Mouse (Mus musculus) embryo, embryonic 11 days (tissue): ENCODE measurements around the gene Cfap99.

Source experiments
- DNase-seq: peaks from one replicate; pipeline ENCODE4 v3.0.0-alpha.2; 2015

The Cfap99 gene

GRCm38 (mm10) chr5:34335539-34336096 lies 47.2 kb downstream of the Cfap99 start:
- DNase-seq: no peak

GRCm38 (mm10) chr5:34336097-34336774 lies 47.8 kb downstream of the Cfap99 start, which contains the start of gene Rnf4:
Gene Rnf4 (plus strand): TSS chr5:34336289.
- DNase-seq: peak; percentile 100

- peak; percentile 82 for DNase-seq
Measured at GRCm38 (mm10) chr5:34336775-34337450, 48.5 kb downstream of the Cfap99 start.

GRCm38 (mm10) chr5:34340246-34340645 lies 51.8 kb downstream of the Cfap99 start:
- DNase-seq: no peak

GRCm38 (mm10) chr5:34352084-34352631 lies 63.8 kb downstream of the Cfap99 start:
- DNase-seq: no peak

- no peak for DNase-seq
Measured at GRCm38 (mm10) chr5:34360261-34360660, 71.9 kb downstream of the Cfap99 start.

GRCm38 (mm10) chr5:34363115-34363514 lies 74.7 kb downstream of the Cfap99 start:
- no peak for DNase-seq

GRCm38 (mm10) chr5:34368551-34369290 lies 80.3 kb downstream of the Cfap99 start:
- DNase-seq: no peak

- DNase-seq: peak; percentile 99
Measured at GRCm38 (mm10) chr5:34369341-34370021, 81.1 kb downstream of the Cfap99 start, which contains the start of gene Fam193a. Gene Fam193a (plus strand): TSS chr5:34369933.

- peak; percentile 55 for DNase-seq
Measured at GRCm38 (mm10) chr5:34370022-34370823, 81.8 kb downstream of the Cfap99 start.

GRCm38 (mm10) chr5:34370840-34371239 lies 82.4 kb downstream of the Cfap99 start:
- DNase-seq: no peak

GRCm38 (mm10) chr5:34372141-34372540 lies 83.7 kb downstream of the Cfap99 start:
- DNase-seq: no peak

- no peak for DNase-seq
Measured at GRCm38 (mm10) chr5:34372541-34372940, 84.1 kb downstream of the Cfap99 start.
